Mouse (Mus musculus) embryonic fibroblast, embryonic 13.5 days (primary cell): ENCODE data around the gene Cped1.

ENCODE experiments used
- CTCF ChIP-seq: IDR thresholded peaks from 2 replicates; pipeline ENCODE4 v1.5.1; 2011; ENCODE audit warnings: mild to moderate bottlenecking, control low read depth, low read length, moderate library complexity, borderline replicate concordance; ENCODE audit not compliant: insufficient read depth
- POLR2A ChIP-seq: IDR thresholded peaks from 2 replicates; pipeline ENCODE4 v1.6.1; 2011; ENCODE audit warnings: low read depth, mild to moderate bottlenecking, control low read depth, low read length, moderate library complexity

DNA sequence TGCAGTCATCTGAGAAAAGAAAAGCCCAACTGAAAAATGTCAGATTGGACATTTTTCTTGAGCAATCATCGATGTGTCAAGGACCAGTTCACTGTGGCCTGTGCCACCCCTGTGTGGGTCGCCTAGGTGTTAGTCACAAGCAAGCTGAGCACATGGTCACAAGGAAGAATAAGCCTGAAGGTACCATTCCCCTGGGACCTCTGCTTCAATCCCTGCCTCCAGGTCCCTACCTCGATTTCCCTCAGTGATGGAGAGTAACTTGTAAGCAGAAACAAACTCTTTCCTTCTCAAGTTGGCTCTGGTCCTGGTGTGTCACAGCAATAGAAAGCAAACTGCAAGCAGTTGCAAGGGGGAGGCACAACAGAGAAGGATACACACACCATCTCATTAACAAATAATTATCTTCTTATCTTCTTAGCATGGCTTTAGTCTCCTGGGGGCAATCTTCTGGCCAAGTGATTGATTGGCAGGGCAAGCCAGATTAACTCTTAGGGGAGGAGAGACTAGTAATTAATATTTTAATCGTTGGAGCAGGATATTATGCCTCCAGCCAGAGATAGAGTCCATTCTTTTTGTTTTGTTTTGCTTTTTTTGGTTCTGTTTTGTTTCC lies 51.8 kb downstream of the Cped1 start:
- TF ChIP-seq POLR2A (no peak), CTCF (no peak)
